Mouse (Mus musculus) megakaryocyte progenitor cell, adult 5-6 weeks (primary cell): ENCODE results near the gene Ccdc73. TPM values are rescaled to one million over a fixed set of nuclear protein-coding genes. Genes with fewer than 3 reads are reported as not detected.

Source experiments
- ATAC-seq: replicated peaks from 2 replicates; pipeline ENCODE4 v1.8.0; 2016; ENCODE audit warnings: mild to moderate bottlenecking, moderate TSS enrichment, inconsistent platforms; ENCODE audit not compliant: poor library complexity
- total RNA-seq, 2 experiments: library from RNA; stranded (forward) in 1 of 2; stranded (reverse) in 1 of 2; fragments of 157-497, 149-512 nt in 1 of 2; fragments of 200-1000 nt in 1 of 2; gene quantifications; 2 replicates each; pipeline versions ENCODE4 v1.2.3 to v1.2.4; 2015 to 2017

Ccdc73 gene
- total RNA-seq, 2 experiments from 2014 or later = 2.2 to 5.2 TPM

- ATAC-seq = no peak
Observed at GRCm38 (mm10) chr2:105023815-105024214, 156.2 kb downstream of the Ccdc73 start.

GRCm38 (mm10) chr2:105025610-105026009 lies 158.0 kb downstream of the Ccdc73 start:
- ATAC-seq = peak; percentile 43

GRCm38 (mm10) chr2:105026950-105027695 lies 159.5 kb downstream of the Ccdc73 start:
- ATAC-seq = no peak

- ATAC-seq = no peak; the same call in 1 of the 2 replicates
Observed at GRCm38 (mm10) chr2:105028806-105029205, 161.2 kb downstream of the Ccdc73 start.

- ATAC-seq = peak; percentile 51; the same call in 1 of the 2 replicates
Observed at GRCm38 (mm10) chr2:105030505-105030904, 162.9 kb downstream of the Ccdc73 start.

GRCm38 (mm10) chr2:105034084-105034483 lies 166.5 kb downstream of the Ccdc73 start:
- no peak for ATAC-seq

GRCm38 (mm10) chr2:105035985-105036384 lies 168.4 kb downstream of the Ccdc73 start:
- no peak for ATAC-seq

- ATAC-seq = no peak
Observed at GRCm38 (mm10) chr2:105036401-105037070, 168.9 kb downstream of the Ccdc73 start.

- 0 out of 2 replicates have a peak, but pooled peaks have one; percentile 15 for ATAC-seq
Observed at GRCm38 (mm10) chr2:105037956-105038569, 170.5 kb downstream of the Ccdc73 start.

- ATAC-seq = peak; percentile 69; the same call in 1 of the 2 replicates
Observed at GRCm38 (mm10) chr2:105038879-105039278, 171.3 kb downstream of the Ccdc73 start.

GRCm38 (mm10) chr2:105040859-105041258 lies 173.3 kb downstream of the Ccdc73 start:
- ATAC-seq = no peak

GRCm38 (mm10) chr2:105043152-105043551 lies 175.5 kb downstream of the Ccdc73 start:
- ATAC-seq = 0 out of 2 replicates have a peak, but pooled peaks have one; percentile 26

- ATAC-seq = no peak
Observed at GRCm38 (mm10) chr2:105048301-105048700, 180.7 kb downstream of the Ccdc73 start.

- no peak for ATAC-seq
Observed at GRCm38 (mm10) chr2:105055529-105055928, 187.9 kb downstream of the Ccdc73 start.

- ATAC-seq = no peak
Observed at GRCm38 (mm10) chr2:105058577-105059116, 191.0 kb downstream of the Ccdc73 start.

GRCm38 (mm10) chr2:105062741-105063372 lies 195.3 kb downstream of the Ccdc73 start:
- ATAC-seq = peak; percentile 52

Other genes with a start within 250 kb of the Ccdc73 start
- 15.3 and 15.8 TPM in 2 replicates for gene Tcp11l1, start 155.6 kb upstream of the Ccdc73 start, total RNA-seq (2015)
- 9.0 and 10.8 TPM in 2 replicates for gene Tcp11l1, start 155.6 kb upstream of the Ccdc73 start, total RNA-seq (2017)
- gene Pin1rt1, start 151.4 kb upstream of the Ccdc73 start, total RNA-seq (2015) = not detected in 2 replicates
- not detected in 2 replicates for gene Pin1rt1, start 151.4 kb upstream of the Ccdc73 start, total RNA-seq (2017)
- 4.5 and 5.4 TPM in 2 replicates for gene Depdc7, start 124.9 kb upstream of the Ccdc73 start, total RNA-seq (2015)
- gene Depdc7, start 124.9 kb upstream of the Ccdc73 start, total RNA-seq (2017) = 4.1 and 4.8 TPM in 2 replicates
- 50.9 and 56.0 TPM in 2 replicates for gene Qser1, start 51.0 kb upstream of the Ccdc73 start, total RNA-seq (2015)
- 8.7 and 12.7 TPM in 2 replicates for gene Qser1, start 51.0 kb upstream of the Ccdc73 start, total RNA-seq (2017)
- 1.1 and 1.4 TPM in 2 replicates for gene Prrg4, start 17.9 kb upstream of the Ccdc73 start, total RNA-seq (2015)
- 4.1 and 4.8 TPM in 2 replicates for gene Prrg4, start 17.9 kb upstream of the Ccdc73 start, total RNA-seq (2017)
- 397 and 412 TPM in 2 replicates for gene Eif3m, start 149.3 kb downstream of the Ccdc73 start, total RNA-seq (2015)
- 294 and 304 TPM in 2 replicates for gene Eif3m, start 149.3 kb downstream of the Ccdc73 start, total RNA-seq (2017)
- gene Gm11060, start 224.2 kb downstream of the Ccdc73 start, total RNA-seq (2015) = not detected in 2 replicates
- gene Gm11060, start 224.2 kb downstream of the Ccdc73 start, total RNA-seq (2017) = not detected in 2 replicates